Mouse (Mus musculus): Measurements from ENCODE around the gene Dcun1d5. TPM values are rescaled to one million over a fixed set of nuclear protein-coding genes. Genes with fewer than 3 reads are reported as not detected.
"Not testable (repeated sequence)": the region's sequence is repeated elsewhere in the genome, so short reads cannot be mapped to it uniquely, and the experiment has no call there.

Dcun1d5 gene
- total and polyA plus RNA-seq, 3 experiments: 187 to 242 TPM; not detected in 1

GRCm38 (mm10) chr9:7184897-7185291 lies 574 bp downstream of the Dcun1d5 start:
- DNase-seq (ENCODE audit: low read depth, low spot score): peak; percentile 69
- Histone ChIP-seq H3K79me2 (ENCODE audit: control insufficient read depth, insufficient read depth, low read length, poor library complexity) (peaks cover 33% of the 10 kb centered on the region), H3K4me3 (ENCODE audit: control insufficient read depth in 1 of 2, insufficient read depth in 1 of 2, low read depth in 2 of 2, low read length in 2 of 2) (peak overlapping the region; percentile 80 to 84), H3K9ac (ENCODE audit: control insufficient read depth, low read depth, low read length, poor library complexity, severe bottlenecking) (peak overlapping the region; percentile 82), H3K36me3 (ENCODE audit: control insufficient read depth in 1 of 2, insufficient read depth in 2 of 2, low read length in 2 of 2) (peaks cover 34% of the 10 kb centered on the region in 2 experiments), H3K4me1 (ENCODE audit: control insufficient read depth in 1 of 2, insufficient read depth in 2 of 2, low read length in 2 of 2) (peaks cover 6 to 25% of the 10 kb centered on the region in 2 experiments), H3K27ac (ENCODE audit: control insufficient read depth, low read depth, low read length) (peak overlapping the region; percentile 43), H3K9me3 (replicated peaks; ENCODE audit: insufficient read depth, low read length) (no peaks in the 10 kb centered on the region), H3K27me3 (ENCODE audit: control insufficient read depth in 1 of 2, insufficient read depth in 2 of 2, low read length in 2 of 2) (no peaks in the 10 kb centered on the region)
- peak; percentile 66; the same call in 1 of the 2 replicates for TF ChIP-seq MYC (IDR thresholded peaks at IDR 0.05; ENCODE audit: low read depth, low read length)
- no peak for TF ChIP-seq RAD21 (IDR thresholded peaks at IDR 0.05; ENCODE audit: low read depth, low read length)
- TF ChIP-seq CHD2 (IDR thresholded peaks at IDR 0.05; ENCODE audit: low read length): no peak
- peak; percentile 30; the same call in 1 of the 2 replicates for TF ChIP-seq MXI1 (IDR thresholded peaks at IDR 0.05; ENCODE audit: low read depth, low read length)
- no peak for TF ChIP-seq BHLHE40 (IDR thresholded peaks at IDR 0.05; ENCODE audit: borderline replicate concordance, low read depth, low read length)
- peak; percentile 77; the same call in 1 of the 2 replicates for TF ChIP-seq CHD1 (IDR thresholded peaks at IDR 0.05; ENCODE audit: low read depth, low read length)

GRCm38 (mm10) chr9:7190694-7191093 lies 6.4 kb downstream of the Dcun1d5 start:
- Histone ChIP-seq H3K4me1 (ENCODE audit: control insufficient read depth in 1 of 2, insufficient read depth in 2 of 2, low read length in 2 of 2) (peaks cover 3 to 19% of the 10 kb centered on the region in 2 experiments; a peak in 3 of 4 replicates), H3K36me3 (ENCODE audit: control insufficient read depth in 1 of 2, insufficient read depth in 2 of 2, low read length in 2 of 2) (peaks cover 28 to 45% of the 10 kb centered on the region in 2 experiments), H3K79me2 (ENCODE audit: control insufficient read depth, insufficient read depth, low read length, poor library complexity) (peaks cover 10% of the 10 kb centered on the region)
- H3K9me3 ChIP-seq (replicated peaks; ENCODE audit: insufficient read depth, low read length); H3K4me3 ChIP-seq (ENCODE audit: control insufficient read depth in 1 of 2, insufficient read depth in 1 of 2, low read depth in 2 of 2, low read length in 2 of 2); H3K27me3 ChIP-seq (ENCODE audit: control insufficient read depth in 1 of 2, insufficient read depth in 2 of 2, low read length in 2 of 2); H3K27ac ChIP-seq (ENCODE audit: control insufficient read depth, low read depth, low read length); H3K9ac ChIP-seq (ENCODE audit: control insufficient read depth, low read depth, low read length, poor library complexity, severe bottlenecking); DNase-seq (ENCODE audit: low read depth, low spot score): not testable (repeated sequence)

DNA sequence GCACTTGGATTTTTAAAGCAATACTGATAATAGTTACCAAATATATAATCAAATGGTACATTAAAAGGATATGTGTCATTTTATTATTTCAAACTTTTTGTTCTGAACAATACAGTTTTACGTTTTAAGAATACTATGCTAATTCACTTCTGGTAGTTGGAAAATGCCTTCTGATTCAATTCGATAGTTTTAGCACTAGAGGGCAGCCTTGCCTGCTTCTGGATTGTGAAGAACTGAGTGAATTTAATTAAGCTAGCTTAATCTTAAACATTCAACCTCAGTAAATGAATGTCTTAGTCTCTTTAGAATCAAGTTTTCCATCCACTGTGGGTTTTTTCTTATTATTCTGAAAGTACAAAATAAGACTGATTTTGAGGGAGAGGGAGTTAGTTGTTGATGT lies 31.9 kb downstream of the Dcun1d5 start:
- H3K79me2 ChIP-seq (ENCODE audit: control insufficient read depth, insufficient read depth, low read length, poor library complexity): no peaks in the 10 kb centered on the region
- no peaks in the 10 kb centered on the region for H3K27me3 ChIP-seq (ENCODE audit: control insufficient read depth in 1 of 2, insufficient read depth in 2 of 2, low read length in 2 of 2)
- H3K36me3 ChIP-seq (ENCODE audit: control insufficient read depth in 1 of 2, insufficient read depth in 2 of 2, low read length in 2 of 2): peaks cover 0 to 3% of the 10 kb centered on the region in 2 experiments; a peak in 1 of 4 replicates
- H3K4me1 ChIP-seq (ENCODE audit: control insufficient read depth in 1 of 2, insufficient read depth in 2 of 2, low read length in 2 of 2): no peaks in the 10 kb centered on the region
- H3K27ac ChIP-seq (ENCODE audit: control insufficient read depth, low read depth, low read length): no peak overlapping the region
- TF ChIP-seq JUND (IDR thresholded peaks at IDR 0.05; ENCODE audit: low read depth, low read length) (no peak), CTCF (IDR thresholded peaks at IDR 0.05 in 2 of 3, conservative IDR thresholded peaks at IDR 0.05 in 1 of 3; ENCODE audit: control insufficient read depth in 1 of 3, insufficient read depth in 1 of 3, low read depth in 2 of 3, low read length in 3 of 3, poor library complexity in 1 of 3, severe bottlenecking in 1 of 3) (peak; percentile 43 to 94 (median 59)), ZC3H11A (IDR thresholded peaks at IDR 0.05; ENCODE audit: low read depth, low read length) (peak; percentile 70), POLR2AphosphoS5 (IDR thresholded peaks at IDR 0.05; ENCODE audit: borderline replicate concordance, low read depth, low read length) (no peak), SMC3 (IDR thresholded peaks at IDR 0.05; ENCODE audit: low read depth, low read length) (peak; percentile 87), TBP (IDR thresholded peaks at IDR 0.05; ENCODE audit: low read depth, low read length) (no peak), KAT2A (conservative IDR thresholded peaks at IDR 0.05; ENCODE audit: low read depth, low read length) (no peak), RAD21 (IDR thresholded peaks at IDR 0.05; ENCODE audit: low read depth, low read length) (peak; percentile 92), SIN3A (IDR thresholded peaks at IDR 0.05; ENCODE audit: low read length) (no peak)
- no peaks in the 10 kb centered on the region for H3K9me3 ChIP-seq (replicated peaks; ENCODE audit: insufficient read depth, low read length)
- H3K4me3 ChIP-seq (ENCODE audit: control insufficient read depth in 1 of 2, insufficient read depth in 1 of 2, low read depth in 2 of 2, low read length in 2 of 2): no peak overlapping the region
- DNase-seq (ENCODE audit: low read depth, low spot score): peak; percentile 75
- no peak overlapping the region for H3K9ac ChIP-seq (ENCODE audit: control insufficient read depth, low read depth, low read length, poor library complexity, severe bottlenecking)

Measured in MEL (cell line).